8 mouse cellular contexts compared by ENCODE assay signal in genomic region chr19:48203928-48204470, GRCm38 (mm10). TPM values are rescaled to one million over a fixed set of nuclear protein-coding genes. Genes with fewer than 3 reads are reported as not detected.
DNase-seq lines count a peak whose midpoint lies in the region; ATAC-seq and TF ChIP-seq lines count a peak whose summit lies in the region.

No protein-coding gene starts in this region.

- no peak for DNase-seq in gastrocnemius, adult 2 months
- no peak for DNase-seq in gastrocnemius, postnatal 25 days
- peak; percentile 72 for DNase-seq in embryo, embryonic 9.5 days (ENCODE audit: extremely low spot score)
- DNase-seq in kidney, postnatal 10 days = peak; percentile 77
- peak; percentile 43 for DNase-seq in liver, embryonic 11.5 days (ENCODE audit: low spot score)
- peak; percentile 36 for DNase-seq in retina, adult 2 months (ENCODE audit: low read depth, low spot score)
- DNase-seq in yolk sac, embryonic 10.5 days (ENCODE audit: low spot score) = no peak

- peak overlapping the region; percentile 96 for H3K4me2 ChIP-seq in heart, embryonic 15.5 days
- H3K4me2 ChIP-seq in liver, embryonic 11.5 days = peak overlapping the region; percentile 20; the same call in 1 of the 2 replicates

- H3K4me1 ChIP-seq in heart, embryonic 15.5 days (replicated peaks) = peaks cover 26% of the 10 kb centered on the region
- no peaks in the 10 kb centered on the region for H3K4me1 ChIP-seq in liver, embryonic 11.5 days (replicated peaks; ENCODE audit: control insufficient read depth, insufficient read depth, low read length)

- no peak overlapping the region for H3K4me3 ChIP-seq in gastrocnemius, adult 2 months
- H3K4me3 ChIP-seq in heart, embryonic 15.5 days = peak overlapping the region; percentile 52
- H3K4me3 ChIP-seq in liver, embryonic 11.5 days (ENCODE audit: low read depth, low read length) = no peak overlapping the region

- no peak for ATAC-seq in heart, embryonic 15.5 days (replicated peaks; ENCODE audit: insufficient number of reproducible peaks, insufficient read depth, low FRiP score, low read depth)
- no peak for ATAC-seq in liver, embryonic 11.5 days (replicated peaks; ENCODE audit: low FRiP score)

- H3K9me3 ChIP-seq in heart, embryonic 15.5 days (replicated peaks) = no peaks in the 10 kb centered on the region
- no peaks in the 10 kb centered on the region; the same call in 1 of the 2 replicates for H3K9me3 ChIP-seq in liver, embryonic 11.5 days (ENCODE audit: control insufficient read depth, low read length)

- no peak overlapping the region for H3K9ac ChIP-seq in heart, embryonic 15.5 days
- H3K9ac ChIP-seq in liver, embryonic 11.5 days (ENCODE audit: low read depth, low read length) = no peak overlapping the region

- H3K27ac ChIP-seq in gastrocnemius, adult 2 months = no peak overlapping the region
- no peak overlapping the region for H3K27ac ChIP-seq in heart, embryonic 15.5 days
- H3K27ac ChIP-seq in liver, embryonic 11.5 days (ENCODE audit: low read depth, low read length) = no peak overlapping the region

- H3K27me3 ChIP-seq in heart, embryonic 15.5 days = peaks cover 62% of the 10 kb centered on the region
- peaks cover 52% of the 10 kb centered on the region for H3K27me3 ChIP-seq in liver, embryonic 11.5 days (replicated peaks; ENCODE audit: control insufficient read depth, insufficient read depth, low read length)

- 3% methylated on average over 22 of the region's 22 CpGs for WGBS in heart, embryonic 15.5 days
- WGBS in liver, embryonic 11.5 days = 4% methylated on average over 22 of the region's 22 CpGs

- intact Hi-C loops in gastrocnemius, adult 2 months (cut with DNase I) = no loop called here

- no peaks in the 10 kb centered on the region for H3K36me3 ChIP-seq in heart, embryonic 15.5 days
- H3K36me3 ChIP-seq in liver, embryonic 11.5 days (ENCODE audit: control insufficient read depth, insufficient read depth, low read length) = no peaks in the 10 kb centered on the region

- peak; percentile 53 for TF ChIP-seq CTCF in gastrocnemius, adult 2 months (IDR thresholded peaks at IDR 0.05)

RNA-seq across cellular contexts. Expression of gene Sorcs3, which starts 1.8 kb away (rescaled TPM):
- total RNA-seq in gastrocnemius, adult 2 months (2021) = not detected
- total RNA-seq in gastrocnemius, postnatal 25 days (2021) = not detected
- polyA plus RNA-seq in heart, embryonic 15.5 days (2015; fragmentation: Nextera tagmentation; extraction: Ambion mirVana) = 0.21 and 0.27 TPM in 2 replicates
- 0.34 and 0.48 TPM in 2 replicates for polyA plus RNA-seq in liver, embryonic 11.5 days (2014; fragmentation: Nextera tagmentation; extraction: Ambion mirVana)

Comparison
In these comparisons a context has a peak if more than half of its experiments do, and no peak if none do; other contexts are left out.
1. DNase-seq: peak in embryo, embryonic 9.5 days (single experiment), kidney, postnatal 10 days (single experiment), liver, embryonic 11.5 days (single experiment) and retina, adult 2 months (single experiment); none in gastrocnemius, adult 2 months (single experiment), gastrocnemius, postnatal 25 days (single experiment) and yolk sac, embryonic 10.5 days (single experiment).